Mouse (Mus musculus): ENCODE measurements around the gene Srsf10.

GRCm38 (mm10) chr4:135880018-135880417, 24.5 kb downstream of the Srsf10 start:
- no peak for TF ChIP-seq CTCF (IDR thresholded peaks at IDR 0.05; ENCODE audit: borderline replicate concordance, insufficient read depth, low read length)
- TF ChIP-seq POLR2A (IDR thresholded peaks at IDR 0.05; ENCODE audit: low read depth, low read length): no peak
